Mouse (Mus musculus): ENCODE data around the gene Lgi4. TPM values are rescaled to one million over a fixed set of nuclear protein-coding genes. Genes with fewer than 3 reads are reported as not detected.
A peak's percentile ranks its signal among the peaks of the same experiment; 100 is the strongest.

Gene Lgi4
- total RNA-seq, 1 experiment: 0.18 TPM

- no peak overlapping the region for H3K27ac ChIP-seq (ENCODE audit: insufficient read depth, low read depth, low read length, poor library complexity, severe bottlenecking)
These were observed 54.7 kb downstream of the Lgi4 start for GRCm38 (mm10) chr7:31113800-31114199.

GRCm38 (mm10) chr7:31114646-31115045 lies 55.5 kb downstream of the Lgi4 start:
- no peak overlapping the region for H3K27ac ChIP-seq (ENCODE audit: insufficient read depth, low read depth, low read length, poor library complexity, severe bottlenecking)
- peak overlapping the region; percentile 53 to 54; a peak in 2 of 4 replicates for H3K4me3 ChIP-seq (ENCODE audit: insufficient read depth in 1 of 2, low read depth in 1 of 2, low read length in 2 of 2, poor library complexity in 1 of 2, severe bottlenecking in 1 of 2)
- in situ Hi-C loops (cut with MboI; ENCODE audit: low sequenced_read_pairs in 2 of 2, unreplicated experiment in 2 of 2): no loop called here
- H3K4me1 ChIP-seq (ENCODE audit: control insufficient read depth in 2 of 2, insufficient read depth in 2 of 2, low read length in 2 of 2, poor library complexity in 1 of 2): peaks cover 0 to 16% of the 10 kb centered on the region in 2 experiments; a peak in 2 of 4 replicates
- 0 out of 2 replicates have a peak overlapping the region, but pooled peaks have one; percentile 49 for H3K9ac ChIP-seq (ENCODE audit: insufficient read depth, low read depth, low read length, poor library complexity, severe bottlenecking)
- no peaks in the 10 kb centered on the region for H3K36me3 ChIP-seq (ENCODE audit: control insufficient read depth, insufficient read depth, low read length, poor library complexity, severe bottlenecking)
- no peak for TF ChIP-seq CHD2 (IDR thresholded peaks at IDR 0.05; ENCODE audit: low read depth, low read length)
- no peak for TF ChIP-seq ZC3H11A (IDR thresholded peaks at IDR 0.05; ENCODE audit: borderline replicate concordance, low read depth, low read length)
- no peak for TF ChIP-seq ZNF384 (IDR thresholded peaks at IDR 0.05; ENCODE audit: low read depth, low read length)
- no peak for TF ChIP-seq MAFK (IDR thresholded peaks at IDR 0.05; ENCODE audit: insufficient read depth, low read depth, low read length)
- no peak for TF ChIP-seq HCFC1 (IDR thresholded peaks at IDR 0.05; ENCODE audit: borderline replicate concordance, insufficient read depth, low read length)
- DNase-seq (ENCODE audit: low read depth, low spot score): no peak
- H3K9me3 ChIP-seq (ENCODE audit: control insufficient read depth, insufficient read depth, low read depth, low read length): no peaks in the 10 kb centered on the region

More at GRCm38 (mm10) chr7:31113800-31114199, 54.7 kb downstream of the Lgi4 start:
- in situ Hi-C loops (cut with MboI; ENCODE audit: low sequenced_read_pairs in 2 of 2, unreplicated experiment in 2 of 2): no loop called here
- Histone ChIP-seq H3K36me3 (ENCODE audit: control insufficient read depth, insufficient read depth, low read length, poor library complexity, severe bottlenecking) (no peaks in the 10 kb centered on the region), H3K4me3 (ENCODE audit: insufficient read depth in 1 of 2, low read depth in 1 of 2, low read length in 2 of 2, poor library complexity in 1 of 2, severe bottlenecking in 1 of 2) (no peak overlapping the region), H3K9ac (ENCODE audit: insufficient read depth, low read depth, low read length, poor library complexity, severe bottlenecking) (no peak overlapping the region), H3K4me1 (ENCODE audit: control insufficient read depth in 2 of 2, insufficient read depth in 2 of 2, low read length in 2 of 2, poor library complexity in 1 of 2) (peaks cover 0 to 16% of the 10 kb centered on the region in 2 experiments; a peak in 2 of 4 replicates), H3K9me3 (ENCODE audit: control insufficient read depth, insufficient read depth, low read depth, low read length) (no peaks in the 10 kb centered on the region)
- TF ChIP-seq HCFC1 (IDR thresholded peaks at IDR 0.05; ENCODE audit: borderline replicate concordance, insufficient read depth, low read length): no peak
- TF ChIP-seq CHD2 (IDR thresholded peaks at IDR 0.05; ENCODE audit: low read depth, low read length): no peak
- TF ChIP-seq ZC3H11A (IDR thresholded peaks at IDR 0.05; ENCODE audit: borderline replicate concordance, low read depth, low read length): no peak
- TF ChIP-seq ZNF384 (IDR thresholded peaks at IDR 0.05; ENCODE audit: low read depth, low read length): no peak
- no peak for TF ChIP-seq MAFK (IDR thresholded peaks at IDR 0.05; ENCODE audit: insufficient read depth, low read depth, low read length)
- no peak for DNase-seq (ENCODE audit: low read depth, low spot score)

GRCm38 (mm10) chr7:31115182-31115581 lies 56.0 kb downstream of the Lgi4 start, which contains the start of gene Hpn:
Gene Hpn, minus strand, starts transcription at chr7:31115290.
- DNase-seq (ENCODE audit: low read depth, low spot score): no peak
- Histone ChIP-seq H3K27ac (ENCODE audit: insufficient read depth, low read depth, low read length, poor library complexity, severe bottlenecking) (no peak within 1 kb of the TSS), H3K9ac (ENCODE audit: insufficient read depth, low read depth, low read length, poor library complexity, severe bottlenecking) (peak within 1 kb of the TSS; percentile 49; the same call in 1 of the 2 replicates), H3K36me3 (ENCODE audit: control insufficient read depth, insufficient read depth, low read length, poor library complexity, severe bottlenecking) (no peaks in the 10 kb centered on the region), H3K9me3 (ENCODE audit: control insufficient read depth, insufficient read depth, low read depth, low read length) (no peaks in the 10 kb centered on the region), H3K4me3 (ENCODE audit: insufficient read depth in 1 of 2, low read depth in 1 of 2, low read length in 2 of 2, poor library complexity in 1 of 2, severe bottlenecking in 1 of 2) (peak within 1 kb of the TSS; percentile 53 to 54; a peak in 3 of 4 replicates), H3K4me1 (ENCODE audit: control insufficient read depth in 2 of 2, insufficient read depth in 2 of 2, low read length in 2 of 2, poor library complexity in 1 of 2) (peaks cover 0 to 16% of the 10 kb centered on the region in 2 experiments; a peak in 2 of 4 replicates)
- in situ Hi-C loops (cut with MboI; ENCODE audit: low sequenced_read_pairs in 2 of 2, unreplicated experiment in 2 of 2): no loop called here
- TF ChIP-seq ZC3H11A (IDR thresholded peaks at IDR 0.05; ENCODE audit: borderline replicate concordance, low read depth, low read length): no peak
- no peak for TF ChIP-seq MAFK (IDR thresholded peaks at IDR 0.05; ENCODE audit: insufficient read depth, low read depth, low read length)
- TF ChIP-seq ZNF384 (IDR thresholded peaks at IDR 0.05; ENCODE audit: low read depth, low read length): no peak
- TF ChIP-seq HCFC1 (IDR thresholded peaks at IDR 0.05; ENCODE audit: borderline replicate concordance, insufficient read depth, low read length): no peak
- no peak for TF ChIP-seq CHD2 (IDR thresholded peaks at IDR 0.05; ENCODE audit: low read depth, low read length)

- in situ Hi-C loops (cut with MboI; ENCODE audit: low sequenced_read_pairs in 2 of 2, unreplicated experiment in 2 of 2): no loop called here
- H3K4me3 ChIP-seq (ENCODE audit: insufficient read depth in 1 of 2, low read depth in 1 of 2, low read length in 2 of 2, poor library complexity in 1 of 2, severe bottlenecking in 1 of 2): peak overlapping the region in 1 of 2 experiments; percentile 33; a peak in 2 of 4 replicates
- TF ChIP-seq HCFC1 (IDR thresholded peaks at IDR 0.05; ENCODE audit: borderline replicate concordance, insufficient read depth, low read length): no peak
- TF ChIP-seq ZNF384 (IDR thresholded peaks at IDR 0.05; ENCODE audit: low read depth, low read length): no peak
- no peak for TF ChIP-seq CHD2 (IDR thresholded peaks at IDR 0.05; ENCODE audit: low read depth, low read length)
- TF ChIP-seq MAFK (IDR thresholded peaks at IDR 0.05; ENCODE audit: insufficient read depth, low read depth, low read length): no peak
- TF ChIP-seq ZC3H11A (IDR thresholded peaks at IDR 0.05; ENCODE audit: borderline replicate concordance, low read depth, low read length): no peak
- H3K36me3 ChIP-seq (ENCODE audit: control insufficient read depth, insufficient read depth, low read length, poor library complexity, severe bottlenecking): no peaks in the 10 kb centered on the region
- no peak for DNase-seq (ENCODE audit: low read depth, low spot score)
- H3K9ac ChIP-seq (ENCODE audit: insufficient read depth, low read depth, low read length, poor library complexity, severe bottlenecking): no peak overlapping the region; the same call in 1 of the 2 replicates
- H3K27ac ChIP-seq (ENCODE audit: insufficient read depth, low read depth, low read length, poor library complexity, severe bottlenecking): no peak overlapping the region
- H3K9me3 ChIP-seq (ENCODE audit: control insufficient read depth, insufficient read depth, low read depth, low read length): no peaks in the 10 kb centered on the region
- peaks cover 0 to 16% of the 10 kb centered on the region in 2 experiments; a peak in 2 of 4 replicates for H3K4me1 ChIP-seq (ENCODE audit: control insufficient read depth in 2 of 2, insufficient read depth in 2 of 2, low read length in 2 of 2, poor library complexity in 1 of 2)
These were observed 56.5 kb downstream of the Lgi4 start for GRCm38 (mm10) chr7:31115587-31116043.
